Mouse (Mus musculus): ENCODE results near the gene Hsd3b7.

DNA sequence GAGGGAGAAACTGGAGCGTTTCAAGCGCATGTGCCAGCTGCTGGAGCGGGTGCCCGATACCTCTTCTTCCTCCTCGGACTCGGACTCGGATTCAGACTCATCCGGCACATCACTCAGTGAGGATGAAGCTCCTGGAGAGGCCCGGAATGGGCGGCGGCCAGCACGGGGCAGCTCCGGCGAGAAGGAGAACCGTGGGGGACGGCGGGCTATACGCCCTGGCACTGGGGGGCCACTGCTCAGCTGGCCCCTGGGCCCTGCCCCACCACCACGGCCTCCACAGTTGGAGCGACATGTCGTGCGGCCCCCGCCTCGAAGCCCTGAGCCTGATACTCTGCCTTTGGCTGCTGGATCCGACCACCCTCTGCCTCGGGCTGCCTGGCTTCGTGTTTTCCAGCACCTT, 48.3 kb upstream of the Hsd3b7 start:
- no peak for TF ChIP-seq CTCF (IDR thresholded peaks at IDR 0.05)
- no peak for TF ChIP-seq EP300 (IDR thresholded peaks at IDR 0.05)
